Mouse (Mus musculus) stomach, embryonic 14.5 days (tissue): ENCODE results near the gene Ecsit. TPM values are rescaled to one million over a fixed set of nuclear protein-coding genes. Genes with fewer than 3 reads are reported as not detected.

Experiments used
- ATAC-seq: fragments of 200-750 bp; cut with Nextera tagmentation; 2 replicates; pipeline ENCODE4 v1.8.0; 2017; ENCODE audit warnings: low read depth, moderate TSS enrichment; ENCODE audit not compliant: insufficient number of reproducible peaks, insufficient read depth, low FRiP score
- H3K27ac ChIP-seq: fragments of 300-500 bp; sonication (generic); 2 replicates; pipeline ENCODE4 v1.5.1; 2014; ENCODE audit warnings: mild to moderate bottlenecking, low read length, moderate library complexity, mixed read lengths
- H3K27me3 ChIP-seq: fragments of 300-500 bp; sonication (generic); 2 replicates; pipeline ENCODE4 v1.6.1; 2014; ENCODE audit warnings: low read length, control low read depth, mixed read lengths; ENCODE audit not compliant: control insufficient read depth, insufficient read depth
- H3K36me3 ChIP-seq: fragments of 300-500 bp; sonication (generic); 2 replicates; pipeline ENCODE4 v1.6.1; 2014; ENCODE audit warnings: mild to moderate bottlenecking, control low read depth, low read length, moderate library complexity, mixed read lengths; ENCODE audit not compliant: control insufficient read depth, insufficient read depth
- H3K4me1 ChIP-seq: fragments of 300-500 bp; sonication (generic); 2 replicates; pipeline ENCODE4 v1.6.1; 2014; ENCODE audit warnings: low read length, control low read depth, mixed read lengths; ENCODE audit not compliant: control insufficient read depth, insufficient read depth
- H3K4me2 ChIP-seq: fragments of 300-500 bp; sonication (generic); replicated peaks from 2 replicates; pipeline ENCODE4 v1.6.1; 2014; ENCODE audit warnings: low read depth, low read length, control low read depth
- H3K4me3 ChIP-seq: fragments of 300-500 bp; sonication (generic); 2 replicates; pipeline ENCODE4 v1.5.1; 2014; ENCODE audit warnings: low read depth, low read length, control low read depth
- H3K9ac ChIP-seq: fragments of 300-500 bp; sonication (generic); replicated peaks from 2 replicates; pipeline ENCODE4 v1.6.1; 2014; ENCODE audit warnings: low read depth, mild to moderate bottlenecking, control low read depth, low read length, moderate library complexity, mixed read lengths
- H3K9me3 ChIP-seq: fragments of 300-500 bp; sonication (generic); 2 replicates; pipeline ENCODE4 v1.6.1; 2016; ENCODE audit warnings: low read depth, low read length, control low read depth; ENCODE audit not compliant: control insufficient read depth
- WGBS: fragments of 180-500 bp; shearing (Covaris S2); extraction: QIAGEN DNeasy Blood & Tissue Kit; methylation state at CpG from one replicate; pipeline ENCODE4 v1.1.7; 2014; 5-methylcytosine and 5-hydroxymethylcytosine counted together
- microRNA-seq: library from miRNA; unstranded; fragments of <30 nt; microRNA quantifications from one replicate; pipeline ENCODE4, GENCODE M21; 2016
- polyA plus RNA-seq: library from polyadenylated mRNA; unstranded; fragments of >200 nt; fragmentation: Nextera tagmentation; extraction: Ambion mirVana; gene quantifications from 2 replicates; pipeline ENCODE4 v1.2.1, GENCODE M21; 2014

Ecsit gene
- polyA plus RNA-seq, 1 experiment from 2014 or later = 39.0 TPM

GRCm38 (mm10) chr9:22037826-22038225 is 47.4 kb downstream of the Ecsit start:
- H3K9me3 ChIP-seq = no peaks in the 10 kb centered on the region
- no peak overlapping the region for H3K27ac ChIP-seq
- ATAC-seq = no peak
- WGBS = 78% methylated on average over 10 of the region's 10 CpGs
- no peaks in the 10 kb centered on the region for H3K36me3 ChIP-seq
- no peak overlapping the region for H3K4me2 ChIP-seq
- H3K27me3 ChIP-seq = no peaks in the 10 kb centered on the region
- H3K9ac ChIP-seq = no peak overlapping the region
- no peaks in the 10 kb centered on the region for H3K4me1 ChIP-seq
- H3K4me3 ChIP-seq = no peak overlapping the region

- no peaks in the 10 kb centered on the region for H3K4me1 ChIP-seq
- WGBS = 52% methylated on average over 6 of the region's 6 CpGs
- H3K36me3 ChIP-seq = no peaks in the 10 kb centered on the region
- no peak overlapping the region for H3K4me2 ChIP-seq
- no peak for ATAC-seq
- no peak overlapping the region for H3K9ac ChIP-seq
- H3K27me3 ChIP-seq = no peaks in the 10 kb centered on the region
- no peaks in the 10 kb centered on the region for H3K9me3 ChIP-seq
- H3K4me3 ChIP-seq = no peak overlapping the region
- H3K27ac ChIP-seq = no peak overlapping the region
These were observed 49.8 kb downstream of the Ecsit start for GRCm38 (mm10) chr9:22035300-22036044.

- Histone ChIP-seq H3K4me2 (no peak overlapping the region), H3K9me3 (no peaks in the 10 kb centered on the region), H3K36me3 (no peaks in the 10 kb centered on the region), H3K27me3 (no peaks in the 10 kb centered on the region), H3K4me1 (peaks cover 6% of the 10 kb centered on the region; the same call in 1 of the 2 replicates), H3K9ac (no peak overlapping the region), H3K4me3 (no peak overlapping the region), H3K27ac (no peak overlapping the region)
- 91% methylated on average over 9 of the region's 9 CpGs for whole genome bisulfite sequencing
- no peak for ATAC-seq
These were observed 54.9 kb downstream of the Ecsit start for GRCm38 (mm10) chr9:22030386-22030785.

GRCm38 (mm10) chr9:22028467-22028866 is 56.8 kb downstream of the Ecsit start:
- Histone ChIP-seq H3K9ac (no peak overlapping the region), H3K4me2 (no peak overlapping the region), H3K4me3 (no peak overlapping the region), H3K4me1 (peaks cover 6% of the 10 kb centered on the region; the same call in 1 of the 2 replicates), H3K27ac (no peak overlapping the region), H3K9me3 (no peaks in the 10 kb centered on the region), H3K27me3 (no peaks in the 10 kb centered on the region), H3K36me3 (no peaks in the 10 kb centered on the region)
- no peak; the same call in 1 of the 2 replicates for ATAC-seq
- 37% methylated on average over 7 of the region's 7 CpGs for WGBS

GRCm38 (mm10) chr9:22024592-22024991 is 60.6 kb downstream of the Ecsit start:
- Histone ChIP-seq H3K27me3 (no peaks in the 10 kb centered on the region), H3K27ac (no peak overlapping the region), H3K9ac (no peak overlapping the region), H3K4me2 (no peak overlapping the region), H3K36me3 (no peaks in the 10 kb centered on the region), H3K9me3 (no peaks in the 10 kb centered on the region), H3K4me3 (no peak overlapping the region), H3K4me1 (peaks cover 6% of the 10 kb centered on the region; the same call in 1 of the 2 replicates)
- 0 out of 2 replicates have a peak, but pooled peaks have one; percentile 18 for ATAC-seq
- WGBS = 52% methylated on average over 8 of the region's 8 CpGs

Small RNAs within 50 kb of the gene (microRNA-seq; reads per million reads assigned to microRNA genes)
- not detected for gene Mir7084

Other genes starting within 250 kb of the Ecsit start
- gene Angptl8, start 249.9 kb downstream of the Ecsit start, polyA plus RNA-seq = 2.8 and 2.9 TPM in 2 replicates
- gene Dock6, start 232.8 kb downstream of the Ecsit start, polyA plus RNA-seq = 39.8 and 45.1 TPM in 2 replicates
- gene Rab3d, start 167.2 kb downstream of the Ecsit start, polyA plus RNA-seq = 41.4 and 42.7 TPM in 2 replicates
- 4.9 and 6.3 TPM in 2 replicates for gene Ccdc159, start 158.0 kb downstream of the Ecsit start, polyA plus RNA-seq
- 60.7 and 62.4 TPM in 2 replicates for gene Tmem205, start 157.9 kb downstream of the Ecsit start, polyA plus RNA-seq
- gene Plppr2, start 148.4 kb downstream of the Ecsit start, polyA plus RNA-seq = 8.5 and 9.9 TPM in 2 replicates
- gene Swsap1, start 129.7 kb downstream of the Ecsit start, polyA plus RNA-seq = 8.9 and 10.4 TPM in 2 replicates
- 6.4 and 6.7 TPM in 2 replicates for gene Epor, start 121.9 kb downstream of the Ecsit start, polyA plus RNA-seq
- gene Rgl3, start 96.0 kb downstream of the Ecsit start, polyA plus RNA-seq = 4.9 and 5.5 TPM in 2 replicates
- gene Ccdc151, start 82.8 kb downstream of the Ecsit start, polyA plus RNA-seq = 0.63 and 0.72 TPM in 2 replicates
- 82.8 and 91.0 TPM in 2 replicates for gene Prkcsh, start 82.6 kb downstream of the Ecsit start, polyA plus RNA-seq
- gene Elavl3, start 33.4 kb downstream of the Ecsit start, polyA plus RNA-seq = 5.6 and 5.7 TPM in 2 replicates
- not detected in 2 replicates for gene Gm49318, start 14.2 kb downstream of the Ecsit start, polyA plus RNA-seq
- 11.4 and 14.5 TPM in 2 replicates for gene Zfp653, start 14.1 kb downstream of the Ecsit start, polyA plus RNA-seq
- 443 and 466 TPM in 2 replicates for gene Cnn1, start 13.8 kb upstream of the Ecsit start, polyA plus RNA-seq
- 180 and 190 TPM in 2 replicates for gene Elof1, start 31.7 kb upstream of the Ecsit start, polyA plus RNA-seq
- 10.7 and 10.8 TPM in 2 replicates for gene Acp5, start 50.3 kb upstream of the Ecsit start, polyA plus RNA-seq
- 92.9 and 94.3 TPM in 2 replicates for gene Pigyl, start 71.4 kb upstream of the Ecsit start, polyA plus RNA-seq
- 1.4 and 1.7 TPM in 2 replicates for gene Zfp872, start 102.7 kb upstream of the Ecsit start, polyA plus RNA-seq
- gene Zfp809, start 140.3 kb upstream of the Ecsit start, polyA plus RNA-seq = 37.2 and 40.7 TPM in 2 replicates
- 5.4 and 5.9 TPM in 2 replicates for gene Zfp599, start 174.5 kb upstream of the Ecsit start, polyA plus RNA-seq
- gene Zfp810, start 222.2 kb upstream of the Ecsit start, polyA plus RNA-seq = 21.1 and 22.7 TPM in 2 replicates